Mouse (Mus musculus) c-Kit-positive CD71-negative TER-119-negative erythroid progenitor cells, embryonic 14.5 days (primary cell): Measurements from ENCODE around the gene Tfb2m.
A peak's percentile ranks its signal among the peaks of the same experiment; 100 is the strongest.

Source experiments
- DNase-seq: peaks from one replicate; pipeline ENCODE4 v3.0.0-alpha.2; 2013; ENCODE audit warnings: low read depth

Tfb2m gene

DNA sequence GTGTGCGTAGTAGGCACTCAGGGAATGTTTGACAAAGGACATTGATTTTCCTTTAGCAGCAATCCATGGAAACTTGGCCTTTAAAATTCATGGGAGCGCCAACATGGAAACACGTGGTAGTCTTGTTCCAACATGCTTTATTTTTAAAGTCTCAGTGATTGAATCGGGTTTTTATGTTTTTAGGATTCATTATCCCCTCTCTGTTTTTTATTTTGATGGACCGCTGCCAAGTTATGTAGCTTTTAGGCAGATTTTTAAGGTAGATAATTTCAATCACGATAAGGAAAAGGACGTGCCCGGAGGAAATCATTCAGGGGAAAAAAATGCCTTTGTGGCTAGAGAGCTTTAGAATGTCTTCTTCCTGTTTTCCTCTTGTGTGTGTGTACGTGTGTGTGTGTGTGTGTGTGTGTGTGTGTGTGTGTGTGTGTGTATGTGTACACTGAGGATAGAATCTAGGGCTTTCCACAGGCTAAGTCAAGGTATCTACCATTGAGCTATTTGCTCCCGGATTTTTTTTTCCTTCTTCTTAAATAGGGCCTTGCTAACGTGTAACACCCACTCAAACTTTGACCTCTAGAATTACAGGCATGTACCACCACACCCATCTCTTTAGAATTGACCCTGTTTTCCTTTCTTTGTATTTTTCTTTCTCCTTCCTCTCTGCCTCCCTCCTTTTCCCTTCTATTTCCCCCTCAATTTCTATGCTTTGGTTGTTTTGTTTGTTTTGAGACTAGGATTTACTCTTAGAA, 13.6 kb upstream of the Tfb2m start:
- no peak for DNase-seq

DNA sequence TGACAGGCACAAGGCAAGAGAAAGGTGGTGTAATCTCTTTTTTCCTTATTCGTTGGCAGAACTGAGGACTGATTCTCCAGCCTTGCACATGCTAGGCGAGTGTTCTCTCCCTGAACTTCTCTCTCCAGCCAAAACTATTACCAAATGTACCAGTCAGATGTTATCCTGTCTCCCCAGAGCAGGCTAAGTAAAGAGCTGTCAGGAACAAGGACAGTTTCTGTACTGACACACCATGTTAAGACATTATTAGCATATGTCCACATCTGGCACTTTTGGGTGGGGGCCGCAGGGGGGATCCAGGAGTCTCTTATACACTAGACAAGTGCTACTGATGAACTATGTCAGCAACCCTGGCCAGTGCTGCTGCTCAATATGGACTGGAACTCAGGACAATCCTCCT, 10.9 kb upstream of the Tfb2m start:
- DNase-seq: no peak

DNA sequence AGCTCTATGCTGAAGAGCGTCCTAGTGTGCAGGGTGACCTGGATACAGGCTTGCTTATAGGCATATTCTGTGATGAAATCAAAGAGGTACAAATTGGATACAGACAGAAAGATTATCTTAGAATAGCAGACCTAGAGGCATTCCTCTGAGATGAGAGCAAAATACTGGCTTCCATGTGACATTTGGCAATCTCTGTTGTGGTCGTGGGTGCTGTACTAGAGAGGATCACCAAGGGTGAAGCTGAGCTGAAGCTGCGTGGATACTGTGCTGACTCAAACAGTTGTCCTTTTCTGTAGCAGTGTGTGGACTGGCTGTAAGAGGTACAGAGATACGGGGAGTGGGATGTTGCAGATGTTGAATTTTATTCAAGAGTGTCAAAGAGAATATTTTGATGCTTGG, 7.9 kb upstream of the Tfb2m start:
- DNase-seq: no peak

DNA sequence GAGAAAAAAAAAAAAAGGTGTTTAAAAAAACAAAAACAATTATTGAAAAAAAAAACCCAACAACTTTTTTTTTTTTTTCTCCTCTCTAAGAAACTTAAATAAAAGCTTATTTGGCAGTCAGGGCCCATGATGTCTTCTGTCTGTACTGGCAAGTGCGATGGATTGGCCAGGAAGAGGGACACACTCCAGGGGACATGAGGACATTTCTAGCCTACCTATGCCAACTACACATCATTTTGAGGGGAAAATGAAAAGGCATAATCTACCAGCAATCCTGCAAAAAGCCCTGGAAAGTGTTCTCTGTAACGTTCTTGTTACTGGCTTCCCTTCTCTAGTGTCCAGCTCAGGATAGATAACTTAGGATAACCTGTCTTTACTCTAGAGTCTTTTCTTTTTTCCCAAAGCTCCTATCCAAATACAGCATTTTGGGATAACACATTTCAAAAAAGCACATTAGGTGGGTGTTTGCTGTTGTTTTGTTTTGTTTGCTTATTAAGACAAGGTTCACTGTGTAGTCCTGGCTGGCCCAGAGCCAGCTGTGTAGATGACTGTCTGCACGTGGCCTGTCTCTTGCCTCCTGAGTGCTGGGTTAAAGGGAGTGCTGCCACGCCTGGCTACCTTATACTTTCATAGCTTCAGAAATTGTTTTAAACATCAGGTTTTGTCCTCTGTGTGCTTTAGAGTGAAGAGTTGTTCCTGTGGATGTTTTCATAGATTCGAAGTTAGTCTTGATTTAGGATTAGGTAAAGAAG, 7.3 kb upstream of the Tfb2m start:
- DNase-seq: no peak

DNA sequence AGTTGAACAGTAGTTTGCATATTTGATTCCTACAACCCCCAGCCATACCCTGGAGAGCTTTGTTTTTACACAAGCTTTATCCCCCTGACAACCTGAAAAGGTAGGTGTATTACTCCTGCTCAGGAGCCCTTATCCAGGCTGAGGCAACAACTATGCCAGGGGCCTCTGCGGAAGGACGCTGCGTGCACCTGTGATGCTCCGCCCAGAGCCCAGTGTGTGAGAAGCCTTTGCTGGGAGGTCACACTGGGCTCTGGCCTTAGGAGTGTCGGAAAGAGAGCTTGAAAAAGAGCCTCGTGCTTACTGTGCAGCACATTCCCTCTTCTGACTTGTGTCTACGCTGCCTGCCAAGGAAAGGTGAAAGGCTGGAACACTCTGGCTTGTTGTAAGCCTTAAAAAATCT, 6.7 kb upstream of the Tfb2m start:
- no peak for DNase-seq

DNA sequence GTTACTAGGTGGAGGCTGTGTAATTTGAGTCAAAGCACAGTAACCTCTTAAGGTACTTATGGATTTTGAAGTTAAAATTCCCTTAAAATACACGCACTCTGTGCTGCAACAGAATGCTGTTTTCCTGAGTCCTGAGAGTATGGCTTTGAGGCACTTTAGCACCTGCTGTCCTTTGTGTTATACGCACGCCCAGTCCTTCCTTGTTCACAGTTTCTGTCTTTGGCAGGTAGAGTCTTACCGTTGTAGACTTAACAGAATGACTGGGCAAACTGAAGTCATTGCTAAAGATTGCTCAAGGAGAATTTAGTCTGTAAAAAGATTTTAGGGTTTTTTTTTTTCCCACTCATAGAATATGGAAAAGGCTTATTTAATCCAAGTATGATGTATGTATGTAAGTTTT, 5.9 kb upstream of the Tfb2m start:
- no peak for DNase-seq

DNA sequence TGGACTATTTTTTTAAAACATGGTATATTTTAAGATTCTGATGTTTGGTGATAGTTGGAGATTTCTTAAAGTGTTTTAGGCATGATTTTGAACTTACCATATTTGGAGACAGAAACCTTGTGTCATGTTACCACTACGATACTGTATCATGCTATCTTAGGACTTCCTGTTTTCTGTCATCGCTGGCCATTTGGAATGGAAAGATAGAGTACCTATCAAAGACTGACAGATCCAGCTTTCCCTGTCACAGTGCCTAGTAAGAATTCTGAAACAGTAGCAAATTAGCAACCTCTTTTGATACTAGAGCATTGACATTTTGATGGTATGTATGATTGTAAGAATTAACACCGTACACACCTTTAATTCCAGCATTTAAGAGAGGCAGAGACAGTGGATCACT, 5.3 kb upstream of the Tfb2m start:
- DNase-seq: no peak

DNA sequence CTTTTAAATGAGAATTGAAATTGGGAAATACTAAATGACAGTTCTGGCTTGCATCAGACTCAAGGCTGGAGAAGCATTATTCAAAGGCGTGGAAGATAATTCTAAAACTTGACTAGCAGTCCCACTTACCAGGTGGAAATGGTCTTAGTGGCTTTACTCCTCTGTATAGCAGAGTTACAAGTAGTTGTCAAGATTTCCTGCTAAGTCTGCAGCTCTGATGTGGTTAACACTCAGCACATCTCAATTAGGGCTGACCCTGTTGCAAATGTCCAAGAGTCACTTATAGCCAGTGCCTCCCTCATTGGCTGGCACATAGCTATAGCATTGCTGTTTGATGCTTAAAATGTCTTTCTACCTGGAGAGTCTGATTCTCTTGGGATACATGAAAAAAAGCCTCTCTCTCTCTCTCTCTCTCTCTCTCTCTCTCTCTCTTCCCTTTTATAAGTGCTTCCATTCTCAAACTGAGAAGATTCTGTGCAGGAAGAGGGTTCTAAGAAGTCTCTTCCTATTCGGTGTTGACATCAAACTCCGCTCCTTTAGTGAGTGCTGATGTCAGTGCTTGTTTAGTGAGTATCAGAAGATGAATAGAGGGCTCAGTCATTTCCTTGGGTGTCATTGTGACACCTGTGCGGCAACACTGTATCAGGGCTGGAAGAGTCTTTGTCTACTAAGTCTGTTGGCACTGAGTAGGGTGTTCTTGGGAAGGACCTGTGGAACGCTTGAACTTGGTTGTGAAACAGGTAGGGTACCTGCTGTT, 3.1 kb upstream of the Tfb2m start:
- no peak for DNase-seq

DNA sequence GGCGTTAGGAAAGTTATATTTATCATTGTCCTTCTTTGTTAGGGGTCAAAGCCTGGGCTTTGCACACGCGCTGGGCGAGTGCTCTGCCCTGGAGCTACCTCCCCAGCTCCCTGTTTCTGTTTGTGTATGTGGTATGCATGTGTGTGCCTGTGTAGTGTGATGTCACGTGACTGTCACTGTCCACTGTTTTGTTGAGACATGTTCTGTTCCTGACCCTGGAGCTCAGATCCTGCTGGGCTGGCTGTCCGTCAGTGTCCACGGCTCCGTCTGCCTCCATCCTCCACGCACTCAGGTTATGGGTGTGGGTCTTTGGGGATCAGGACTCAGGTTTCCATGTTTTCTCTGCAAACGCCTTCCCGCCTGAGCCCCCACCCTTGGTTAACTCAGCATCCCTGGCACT, 2.2 kb upstream of the Tfb2m start:
- DNase-seq: no peak

DNA sequence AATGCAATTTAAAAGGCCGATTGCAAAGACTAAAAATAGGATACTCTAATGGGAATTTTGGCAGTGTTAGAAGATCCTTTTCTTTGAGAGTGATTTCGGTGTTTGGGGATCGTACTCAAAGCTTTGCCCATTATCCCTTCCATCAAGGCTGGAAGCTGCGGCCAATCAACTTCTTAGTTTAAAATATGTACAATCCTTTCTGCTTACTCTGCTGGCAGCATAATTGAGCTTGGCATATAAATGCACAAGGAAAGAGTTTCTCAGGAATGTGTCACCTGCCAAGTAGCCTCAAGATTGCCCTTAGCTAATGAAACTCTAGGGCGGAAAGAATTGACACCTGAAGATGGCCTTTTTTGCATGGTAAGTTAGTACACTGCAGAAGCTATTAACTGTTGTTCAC, 1.1 kb upstream of the Tfb2m start:
- no peak for DNase-seq

DNA sequence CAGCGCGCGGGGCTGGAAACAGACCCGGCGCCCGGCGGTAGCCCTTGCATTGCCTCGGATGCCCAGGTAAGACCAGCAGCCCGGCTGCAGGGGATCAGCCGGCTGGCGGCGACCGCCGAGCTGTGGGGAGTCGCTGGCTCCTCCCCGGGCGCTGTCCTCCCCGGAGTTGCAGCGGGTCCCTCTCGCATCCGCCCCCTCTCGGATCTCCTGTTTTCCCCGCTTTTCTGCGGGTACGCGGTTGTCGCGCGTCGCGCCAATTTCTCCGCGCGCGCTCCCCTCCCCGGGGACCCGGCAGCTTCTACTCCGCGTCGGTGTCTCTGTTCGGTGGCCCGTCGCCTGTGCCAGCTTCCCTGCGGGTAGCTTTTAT, 467 bp upstream of the Tfb2m start:
- DNase-seq: peak; percentile 53

DNA sequence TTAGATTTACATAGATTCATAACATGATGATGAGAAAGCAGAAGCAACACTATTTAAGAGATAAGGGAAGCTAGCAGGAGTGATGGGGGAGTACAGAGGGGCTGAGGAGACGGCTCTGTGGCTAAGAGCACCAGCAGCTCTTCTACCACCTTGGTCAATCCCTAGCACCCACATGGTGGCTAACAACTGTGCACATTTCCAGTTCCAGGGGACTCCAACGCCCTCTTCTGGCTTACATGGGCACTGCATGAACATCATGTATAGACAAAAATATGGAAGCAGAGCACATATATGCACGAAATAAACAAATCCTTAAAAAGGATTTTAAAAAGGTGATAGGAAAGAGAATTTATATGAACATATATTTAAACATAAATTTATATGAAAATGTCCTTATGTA, 4.6 kb downstream of the Tfb2m start:
- DNase-seq: no peak

DNA sequence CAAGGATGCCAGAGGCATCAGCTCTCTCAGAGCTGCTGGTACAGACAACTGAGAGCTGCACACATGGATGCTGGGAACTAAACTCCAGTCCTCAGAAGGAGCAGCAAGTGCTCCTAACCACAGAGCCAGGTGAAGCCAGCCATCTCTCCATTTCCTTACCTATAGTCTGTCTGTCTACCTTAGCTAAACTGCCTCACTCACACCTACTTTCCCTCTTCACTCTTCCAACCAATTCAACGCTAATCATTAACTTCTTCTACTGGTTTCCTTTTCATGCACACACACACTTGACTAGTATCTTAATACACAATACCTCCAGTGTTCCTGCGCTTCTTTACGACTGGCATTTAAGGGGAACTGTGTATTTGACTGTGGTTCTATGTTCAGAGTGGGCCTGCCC, 6.2 kb downstream of the Tfb2m start:
- DNase-seq: no peak

DNA sequence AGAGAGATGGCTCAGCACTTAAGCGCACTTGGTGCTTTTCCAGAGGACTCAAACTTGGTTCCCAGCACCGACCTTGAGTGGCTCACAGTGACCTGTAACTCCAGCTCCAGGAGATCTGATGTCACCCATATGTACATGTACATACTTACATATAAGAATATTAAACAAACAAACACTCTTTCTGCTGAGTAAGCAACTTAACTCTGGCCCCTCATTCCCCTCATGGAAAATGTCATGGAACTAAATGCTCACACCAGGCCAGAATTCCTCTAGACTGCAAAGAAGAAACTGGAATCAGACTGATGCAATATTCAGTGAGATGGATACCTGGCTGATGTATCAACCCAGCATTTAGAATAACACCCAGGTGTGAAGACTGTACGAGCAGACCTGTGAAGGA, 7.0 kb downstream of the Tfb2m start:
- no peak for DNase-seq

DNA sequence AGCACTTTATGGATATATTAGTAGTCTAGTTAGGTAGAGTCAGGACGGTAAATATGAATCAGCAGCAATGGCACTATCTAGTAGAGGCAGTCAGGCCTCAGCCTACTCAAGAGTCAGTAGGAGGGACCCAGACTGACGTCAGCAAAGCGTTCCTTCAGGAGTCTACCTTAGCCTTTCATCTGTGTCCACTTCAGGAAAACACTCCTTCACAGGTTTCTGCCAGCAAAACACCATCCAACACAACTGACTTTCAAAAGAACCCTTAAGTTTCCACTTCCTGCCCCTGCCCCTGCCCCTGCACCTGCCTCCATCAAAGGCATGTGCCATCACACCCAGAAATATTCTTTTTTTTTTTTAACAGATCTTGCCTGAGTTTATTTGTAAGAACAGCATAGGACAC, 26.2 kb downstream of the Tfb2m start:
- no peak for DNase-seq

DNA sequence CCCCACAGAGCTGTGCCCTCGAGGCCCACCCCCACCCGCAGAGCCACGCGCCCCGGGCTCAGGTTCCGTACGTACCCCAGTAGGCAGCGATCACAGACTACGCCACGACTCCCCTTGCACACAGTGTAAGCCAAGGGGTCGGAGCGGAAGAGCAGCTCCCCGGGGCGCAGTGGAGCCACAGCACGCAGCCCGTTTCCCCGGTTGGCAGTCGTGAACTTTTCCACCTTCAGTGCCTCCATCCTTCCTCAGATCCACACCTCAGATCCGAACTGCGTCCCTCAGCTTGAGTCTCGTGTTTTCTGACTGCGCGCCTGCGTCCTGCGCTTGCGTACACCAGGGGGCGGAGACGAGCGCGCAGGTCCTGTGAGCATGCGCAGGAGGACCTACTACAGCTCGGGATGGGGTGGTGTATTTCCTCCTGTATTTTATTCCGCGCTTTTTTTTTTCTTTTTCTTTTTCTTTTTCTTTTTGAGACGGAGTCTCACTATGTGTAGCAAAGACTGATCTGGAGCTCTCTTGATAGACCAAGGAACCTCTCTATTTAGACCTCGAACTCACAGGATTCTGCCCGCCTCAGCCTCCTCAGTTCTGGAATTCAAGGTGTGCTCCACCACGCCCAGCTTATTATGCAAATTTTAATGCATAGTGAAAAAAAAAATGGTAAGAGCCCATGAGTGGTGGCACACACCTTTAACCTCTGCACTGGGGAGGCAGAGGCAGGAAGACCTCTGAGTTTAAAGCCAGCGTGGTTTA, 28.2 kb downstream of the Tfb2m start, which contains the start of gene Smyd3:
Smyd3 (minus strand) TSS at position 329 of the 753 bp plus-strand sequence.
- peak; percentile 78 for DNase-seq

DNA sequence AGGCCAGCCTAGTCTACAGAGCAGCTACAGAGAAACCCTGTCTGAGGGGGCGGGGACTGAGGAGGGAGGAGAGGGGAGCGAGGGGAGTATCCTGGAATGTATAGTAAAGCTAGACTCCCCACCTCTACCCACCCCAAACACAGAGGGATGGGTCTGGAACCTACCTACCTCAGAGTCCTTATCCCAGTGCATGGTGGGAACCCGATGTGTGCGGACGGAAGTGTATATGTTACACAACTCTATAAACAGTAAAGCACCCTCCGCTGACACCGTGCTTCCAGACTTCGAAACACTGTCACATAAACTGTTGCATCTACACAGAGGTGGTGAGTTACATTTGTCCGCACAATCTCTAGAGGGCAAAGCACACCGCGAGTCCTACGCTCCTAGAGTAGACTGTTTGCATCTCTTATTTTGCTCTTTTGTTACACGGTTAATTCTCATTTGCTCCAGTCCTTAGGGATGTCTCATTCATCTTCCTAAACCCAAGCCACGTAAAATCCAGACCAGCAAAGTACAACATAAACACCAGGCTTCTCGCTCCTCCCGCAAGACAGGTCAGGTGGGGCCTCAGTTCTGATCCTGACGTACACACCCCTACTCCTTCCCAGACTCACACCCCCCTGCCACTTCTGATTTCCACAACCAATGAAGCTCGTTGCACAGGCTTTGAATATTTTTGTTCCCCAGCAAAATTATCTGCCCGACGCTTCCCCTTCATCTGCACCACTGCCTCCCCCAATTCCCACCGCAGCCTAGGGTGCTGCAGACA, 28.9 kb downstream of the Tfb2m start:
- DNase-seq: no peak

DNA sequence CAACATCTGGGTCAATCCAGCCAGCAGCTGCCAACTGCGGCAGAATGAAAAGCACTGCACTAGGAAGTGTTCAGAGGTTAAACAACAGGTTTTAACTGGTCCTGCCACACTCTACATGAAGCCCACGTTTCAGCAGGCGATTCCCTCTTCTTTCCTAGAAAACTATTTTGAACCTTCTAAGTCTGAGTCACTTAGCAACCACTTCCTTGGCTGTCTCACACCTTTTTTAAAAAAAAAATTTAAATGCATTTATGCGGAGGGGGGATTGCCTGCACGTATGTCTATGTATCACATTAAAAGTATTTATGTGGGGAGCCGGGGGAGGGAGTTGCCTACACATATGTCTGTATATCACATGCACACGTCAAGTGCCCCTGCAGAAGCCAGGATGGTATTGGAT, 34.2 kb downstream of the Tfb2m start:
- DNase-seq: no peak

DNA sequence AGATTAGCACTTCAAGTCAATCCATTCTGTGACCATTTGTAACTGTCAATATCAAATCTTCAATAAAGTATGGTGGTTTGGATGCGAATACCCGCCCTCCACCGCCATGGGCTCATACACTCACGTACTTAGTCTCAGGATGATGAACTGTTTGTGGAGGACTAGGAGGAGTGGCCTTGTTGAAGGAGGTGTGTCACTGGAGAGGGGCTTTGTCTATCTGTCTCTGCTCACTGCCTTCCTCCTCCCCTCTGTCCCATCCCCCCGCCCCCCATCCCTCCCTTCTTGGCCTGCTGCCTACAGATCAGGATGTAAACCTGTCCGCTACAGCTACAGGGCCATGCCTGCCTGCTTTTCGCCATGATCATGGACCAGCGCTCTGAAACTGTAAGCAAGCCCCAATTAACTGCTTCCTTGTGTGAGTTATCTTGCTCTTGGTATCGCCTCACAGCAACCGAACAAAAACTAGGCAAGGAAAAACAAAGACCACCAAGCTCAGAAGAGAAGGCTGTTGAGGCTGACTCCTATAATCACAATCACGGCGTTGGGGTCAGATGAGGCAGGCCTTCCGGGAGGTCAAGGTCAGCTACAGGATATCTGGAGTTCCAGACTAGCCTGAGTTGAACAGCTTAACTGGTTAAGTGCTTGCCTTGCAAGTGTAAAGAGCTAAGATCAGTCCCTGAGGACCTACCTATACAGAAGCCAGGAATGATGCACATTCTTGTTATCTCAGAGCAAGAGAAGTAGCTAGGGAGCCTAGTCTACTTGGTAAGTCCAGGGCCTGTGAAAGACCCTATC, 35.3 kb downstream of the Tfb2m start:
- DNase-seq: no peak

DNA sequence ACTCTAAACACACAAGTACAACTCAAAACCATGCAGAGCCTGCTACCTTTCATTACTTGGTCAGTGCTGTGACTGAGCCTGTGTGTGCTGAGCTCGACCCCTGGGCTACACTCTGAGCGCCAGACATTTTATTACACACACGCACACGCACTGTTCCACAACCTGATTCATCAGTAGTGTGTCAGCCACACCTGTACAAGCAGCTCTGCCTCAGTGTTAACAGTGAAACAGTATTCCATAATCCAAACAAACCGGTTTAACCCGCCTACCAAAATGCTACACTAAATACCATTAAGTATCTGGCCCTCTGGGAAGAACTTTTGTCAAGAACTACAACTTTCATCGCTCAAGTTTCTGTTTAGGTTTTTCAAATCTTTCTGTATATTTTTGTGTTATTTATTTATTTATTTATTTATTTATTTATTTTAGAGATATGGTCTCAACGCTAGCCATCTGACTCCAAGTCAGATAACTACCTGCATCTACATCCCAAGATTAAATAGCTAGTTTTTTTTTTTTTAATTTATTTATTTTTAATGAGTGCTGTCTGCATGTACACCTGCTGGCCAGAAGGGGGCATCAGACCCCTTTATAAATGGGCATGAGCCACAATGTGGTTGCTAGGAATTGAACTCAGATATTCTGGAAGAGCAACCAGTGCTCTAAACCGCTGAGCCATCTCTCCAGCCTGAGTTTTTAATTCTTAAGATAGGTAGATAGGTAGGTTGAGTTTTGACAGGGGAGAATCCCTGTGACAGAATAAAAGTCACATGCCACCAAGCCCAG, 39.3 kb downstream of the Tfb2m start:
- peak; percentile 30 for DNase-seq
